Mouse (Mus musculus) liver, embryonic 14.5 days (tissue): ENCODE data around the gene Zic4. TPM values are rescaled to one million over a fixed set of nuclear protein-coding genes. Genes with fewer than 3 reads are reported as not detected.

Experiments used
- ATAC-seq: fragments of 200-750 bp; cut with Nextera tagmentation; 2 replicates; pipeline ENCODE4 v1.8.0; 2017; ENCODE audit warnings: moderate number of reproducible peaks, mild to moderate bottlenecking, moderate library complexity; ENCODE audit not compliant: insufficient read depth
- DNase-seq, 3 experiments: peaks; one replicate each; pipeline ENCODE4 v3.0.0-alpha.2; 2012 to 2013; ENCODE audit warnings: low read depth in 3 of 3, low spot score in 3 of 3
- H3K27ac ChIP-seq: fragments of 300-500 bp; sonication (generic); 2 replicates; pipeline ENCODE4 v1.5.1; 2014; ENCODE audit warnings: moderate library complexity, mild to moderate bottlenecking, control low read depth, inconsistent platforms
- H3K27me3 ChIP-seq: fragments of 300-500 bp; sonication (generic); 2 replicates; pipeline ENCODE4 v1.6.1; 2014; ENCODE audit warnings: mild to moderate bottlenecking, low read length, moderate library complexity; ENCODE audit not compliant: control insufficient read depth, insufficient read depth
- H3K36me3 ChIP-seq: fragments of 300-500 bp; sonication (generic); replicated peaks from 2 replicates; pipeline ENCODE4 v1.6.1; 2014; ENCODE audit warnings: low read depth; ENCODE audit not compliant: control insufficient read depth, insufficient read depth
- H3K4me1 ChIP-seq, 2 experiments: fragments of 200-500 bp in 1 of 2; fragments of 300-500 bp in 1 of 2; sonication (generic) in 1 of 2; replicated peaks; 2 replicates each; pipeline ENCODE4 v1.6.1; 2012 to 2014; ENCODE audit warnings: antibody characterized with exemption in 1 of 2, inconsistent platforms in 1 of 2, low read length in 1 of 2; ENCODE audit not compliant: control insufficient read depth in 2 of 2, insufficient read depth in 2 of 2
- H3K4me2 ChIP-seq: fragments of 300-500 bp; sonication (generic); 2 replicates; pipeline ENCODE4 v1.6.1; 2014; ENCODE audit warnings: low read depth, mild to moderate bottlenecking, control low read depth, moderate library complexity
- H3K4me3 ChIP-seq, 2 experiments: fragments of 200-500 bp in 1 of 2; fragments of 300-500 bp in 1 of 2; sonication (generic) in 1 of 2; 2 replicates each; pipeline ENCODE4 v1.5.1; 2012 to 2014; ENCODE audit warnings: low read depth in 2 of 2, low read length in 2 of 2, mild to moderate bottlenecking in 2 of 2, control low read depth in 1 of 2, inconsistent platforms in 1 of 2, moderate library complexity in 1 of 2; ENCODE audit not compliant: insufficient read depth in 1 of 2
- H3K9ac ChIP-seq: fragments of 300-500 bp; sonication (generic); replicated peaks from 2 replicates; pipeline ENCODE4 v1.6.1; 2014; ENCODE audit warnings: mild to moderate bottlenecking, control low read depth, moderate library complexity
- H3K9me3 ChIP-seq: fragments of 300-500 bp; sonication (generic); 2 replicates; pipeline ENCODE4 v1.6.1; 2016; ENCODE audit warnings: low read length, mixed read lengths; ENCODE audit not compliant: control insufficient read depth
- CTCF ChIP-seq: IDR thresholded peaks from 2 replicates; pipeline ENCODE4 v1.5.1; 2016; ENCODE audit warnings: antibody characterized with exemption, low read depth, control low read depth
- EP300 ChIP-seq: IDR thresholded peaks from 2 replicates; pipeline ENCODE4 v1.6.1; 2016; ENCODE audit warnings: antibody characterized with exemption, low read depth
- WGBS: fragments of 180-500 bp; shearing (Covaris S2); extraction: QIAGEN DNeasy Blood & Tissue Kit; methylation state at CpG from one replicate; pipeline ENCODE4 v1.1.7; 2014; ENCODE audit not compliant: insufficient replicate concordance; 5-methylcytosine and 5-hydroxymethylcytosine counted together
- polyA plus RNA-seq, 2 experiments: library from polyadenylated mRNA; depleted of rRNA in 1 of 2; stranded (reverse) in 1 of 2; unstranded in 1 of 2; fragments of >200 nt; fragmentation: Nextera tagmentation in 1 of 2; extraction: Ambion mirVana in 1 of 2; gene quantifications; 2 replicates each; pipeline versions ENCODE4 v1.2.1 to v1.2.3; 2012 to 2014

The Zic4 gene
- polyA plus RNA-seq, 2 experiments: 0.01 TPM; not detected in 1

DNA sequence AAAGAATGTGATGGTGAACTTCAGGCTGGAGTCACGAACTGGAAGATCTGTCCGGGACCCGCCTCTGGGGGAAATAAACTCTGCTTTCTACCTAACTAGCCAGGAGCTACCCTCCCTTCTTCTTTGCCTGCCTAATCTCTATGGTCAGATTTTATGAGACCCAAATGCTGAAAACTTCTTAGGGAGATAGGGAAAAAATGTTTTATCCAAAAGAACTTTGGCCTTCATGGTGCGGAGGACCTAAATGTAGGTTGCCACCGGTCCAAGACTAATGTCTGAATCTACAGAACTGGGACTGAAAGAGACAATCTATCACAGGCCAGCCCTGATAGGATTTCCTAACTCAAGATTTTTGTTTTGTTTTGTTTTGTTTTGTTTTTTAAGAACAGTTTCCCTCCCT, 10.9 kb upstream of the Zic4 start:
- Histone ChIP-seq H3K4me2 (no peak overlapping the region), H3K4me3 (no peak overlapping the region), H3K36me3 (no peaks in the 10 kb centered on the region), H3K4me1 (no peaks in the 10 kb centered on the region), H3K27ac (no peak overlapping the region), H3K27me3 (peaks cover 62% of the 10 kb centered on the region), H3K9ac (no peak overlapping the region), H3K9me3 (no peaks in the 10 kb centered on the region)
- 3% methylated on average over 5 of the region's 5 CpGs for WGBS
- TF ChIP-seq EP300 (no peak), CTCF (no peak)
- no peak for DNase-seq
- no peak for ATAC-seq

DNA sequence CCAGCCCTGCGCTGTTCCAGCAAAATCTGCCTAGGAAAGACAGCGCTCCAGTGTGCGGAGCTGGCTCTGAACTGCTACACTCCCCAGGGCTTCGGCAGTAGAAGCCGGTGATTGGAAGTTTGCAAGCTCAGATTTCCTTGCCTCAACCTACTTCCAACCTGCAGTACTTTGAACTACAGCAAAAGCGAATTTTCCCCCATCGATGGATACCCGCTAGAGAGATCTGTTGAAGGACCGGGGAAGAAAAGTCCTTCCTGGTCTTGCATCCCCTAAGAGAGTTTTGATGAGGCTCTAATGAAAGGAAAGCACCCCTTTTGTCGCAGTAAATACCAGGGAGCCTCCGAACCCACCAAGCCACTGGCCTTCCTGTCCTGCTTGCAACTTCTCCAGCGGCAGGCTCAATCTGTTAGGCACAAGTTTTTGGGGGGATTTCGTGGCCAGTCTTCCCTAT, 10.2 kb upstream of the Zic4 start:
- Histone ChIP-seq H3K36me3 (no peaks in the 10 kb centered on the region), H3K4me2 (no peak overlapping the region), H3K27ac (no peak overlapping the region), H3K27me3 (peaks cover 68% of the 10 kb centered on the region), H3K4me3 (no peak overlapping the region), H3K4me1 (no peaks in the 10 kb centered on the region), H3K9ac (no peak overlapping the region), H3K9me3 (no peaks in the 10 kb centered on the region)
- DNase-seq (no peak), ATAC-seq (no peak)
- TF ChIP-seq CTCF (no peak), EP300 (no peak)
- WGBS: under 1% methylated on average over 13 of the region's 13 CpGs

DNA sequence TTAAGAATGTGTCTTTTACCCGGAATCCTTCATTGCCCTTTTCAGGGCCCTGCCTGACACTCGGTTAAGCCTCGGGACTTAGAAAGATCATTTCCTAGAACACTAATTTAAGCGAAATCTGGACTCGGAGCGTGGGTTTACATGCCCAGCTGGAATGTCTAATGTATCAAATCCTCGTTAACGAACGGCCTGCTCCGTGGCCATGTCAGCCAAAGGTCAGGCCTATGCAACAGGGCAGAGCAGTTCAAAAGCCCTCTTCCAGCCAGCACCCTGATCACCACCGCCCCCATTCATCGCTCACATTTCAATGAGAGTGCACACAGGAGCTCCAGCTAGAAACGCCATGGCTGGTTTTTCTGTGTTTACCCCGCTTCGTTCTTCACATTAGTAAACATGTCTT, 9.4 kb upstream of the Zic4 start:
- no peak for TF ChIP-seq CTCF
- TF ChIP-seq EP300: no peak
- peaks cover 75% of the 10 kb centered on the region for H3K27me3 ChIP-seq
- no peaks in the 10 kb centered on the region for H3K9me3 ChIP-seq
- DNase-seq (no peak), ATAC-seq (no peak)
- H3K4me3 ChIP-seq: no peak overlapping the region
- H3K4me1 ChIP-seq: no peaks in the 10 kb centered on the region
- no peaks in the 10 kb centered on the region for H3K36me3 ChIP-seq
- no peak overlapping the region for H3K27ac ChIP-seq
- 1% methylated on average over 15 of the region's 15 CpGs for WGBS
- no peak overlapping the region for H3K4me2 ChIP-seq
- H3K9ac ChIP-seq: no peak overlapping the region

DNA sequence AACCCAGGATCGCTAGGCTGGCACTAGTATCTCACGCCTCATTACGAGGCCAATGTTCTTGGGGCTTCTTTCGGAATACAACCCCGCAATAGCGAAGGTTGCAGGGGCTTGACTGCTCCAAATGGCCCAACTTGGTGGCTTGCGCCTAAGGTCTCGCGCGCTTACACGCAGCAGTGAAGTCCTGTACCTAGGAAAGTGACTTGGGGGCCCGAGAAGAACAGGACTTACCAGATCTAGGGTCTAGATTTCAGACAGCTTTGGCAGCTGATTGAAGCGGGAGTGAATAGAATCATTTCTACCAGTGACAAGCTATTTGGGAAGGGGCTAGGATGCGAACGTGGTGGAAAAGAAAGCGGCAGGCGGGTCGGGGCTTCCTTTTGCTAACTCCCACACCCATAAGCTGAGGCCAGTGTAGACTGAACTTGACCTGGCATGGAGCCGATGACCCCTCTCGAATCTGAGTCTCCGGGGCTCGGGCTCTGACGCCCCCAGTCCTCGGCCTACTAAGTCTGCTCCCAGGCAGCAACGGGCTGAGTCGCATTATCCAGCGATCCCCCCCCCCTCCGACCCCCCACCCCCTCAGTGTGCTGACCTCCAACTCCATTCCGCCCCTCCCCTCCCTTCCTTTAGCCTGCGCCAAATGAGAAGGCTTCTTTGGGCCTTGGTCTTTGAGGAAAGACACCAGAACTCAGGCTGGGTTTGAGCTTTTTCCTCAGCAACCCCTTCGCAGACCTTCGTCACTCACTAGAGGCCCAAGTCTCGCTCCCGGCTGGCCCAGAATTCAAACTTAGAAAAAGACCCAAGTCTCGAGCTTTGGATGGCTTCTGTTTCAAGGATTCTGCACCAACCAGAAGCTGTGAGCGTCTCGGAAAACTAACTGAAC, 8.4 kb upstream of the Zic4 start:
- no peak overlapping the region for H3K4me2 ChIP-seq
- H3K27me3 ChIP-seq: peaks cover 79% of the 10 kb centered on the region
- no peak for ATAC-seq
- no peak overlapping the region for H3K27ac ChIP-seq
- H3K9me3 ChIP-seq: no peaks in the 10 kb centered on the region
- no peaks in the 10 kb centered on the region for H3K36me3 ChIP-seq
- H3K4me3 ChIP-seq: no peak overlapping the region
- WGBS: 4% methylated on average over 37 of the region's 37 CpGs
- no peaks in the 10 kb centered on the region for H3K4me1 ChIP-seq
- no peak for DNase-seq
- TF ChIP-seq EP300 (no peak), CTCF (no peak)
- no peak overlapping the region for H3K9ac ChIP-seq

DNA sequence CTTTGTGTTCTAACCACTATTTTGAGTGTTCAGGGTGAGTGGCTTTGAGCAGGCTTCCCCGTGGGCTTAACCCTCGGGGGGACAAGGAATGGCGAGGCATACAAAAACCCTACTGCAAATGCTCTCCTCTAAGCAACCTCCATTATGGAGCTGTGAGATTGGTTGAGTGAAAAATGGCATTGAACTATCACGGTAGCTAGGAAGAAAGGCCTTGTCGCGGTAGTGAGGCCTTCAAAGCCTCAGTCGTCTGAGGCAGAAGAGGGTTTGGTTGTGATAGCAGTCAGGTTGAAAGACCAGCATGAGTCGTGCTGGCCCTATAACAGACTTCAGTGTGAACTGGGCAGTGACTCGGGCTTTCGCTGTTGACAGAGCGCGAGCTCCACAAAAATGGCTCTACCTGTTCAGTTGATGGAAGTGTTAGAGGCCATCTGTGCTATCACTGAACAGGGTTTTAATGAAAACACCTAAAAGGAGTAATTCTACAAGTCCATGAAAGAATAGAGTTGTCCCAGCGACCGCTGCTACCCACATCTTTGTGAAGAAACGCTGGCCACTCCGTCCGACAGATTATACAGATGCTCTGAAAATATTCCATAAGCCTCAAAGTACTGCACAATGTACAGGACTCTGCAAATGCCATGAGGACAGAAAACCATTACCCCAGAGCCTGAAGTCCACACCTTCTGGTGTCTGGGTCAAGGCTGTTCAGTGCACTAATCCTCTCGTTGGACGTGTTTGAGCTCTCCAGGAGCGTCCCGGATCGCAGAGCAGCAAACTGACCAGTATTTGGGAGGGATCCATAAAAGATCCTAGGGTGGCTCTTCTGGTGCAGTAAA, 7.6 kb upstream of the Zic4 start:
- H3K4me2 ChIP-seq: no peak overlapping the region
- DNase-seq (no peak), ATAC-seq (no peak)
- H3K4me1 ChIP-seq: no peaks in the 10 kb centered on the region
- H3K27me3 ChIP-seq: peaks cover 86% of the 10 kb centered on the region
- TF ChIP-seq CTCF (no peak), EP300 (no peak)
- no peaks in the 10 kb centered on the region for H3K36me3 ChIP-seq
- no peaks in the 10 kb centered on the region for H3K9me3 ChIP-seq
- H3K4me3 ChIP-seq: no peak overlapping the region
- WGBS: 4% methylated on average over 22 of the region's 22 CpGs
- no peak overlapping the region for H3K9ac ChIP-seq
- no peak overlapping the region for H3K27ac ChIP-seq
